Mouse (Mus musculus) lung, postnatal 25 days (tissue): ENCODE data around the gene Bicra.
A peak's percentile ranks its signal among the peaks of the same experiment; 100 is the strongest.

Source experiments
- DNase-seq: peaks from one replicate; pipeline ENCODE4 v3.0.0; 2022; ENCODE audit warnings: low spot score

The Bicra gene

DNA sequence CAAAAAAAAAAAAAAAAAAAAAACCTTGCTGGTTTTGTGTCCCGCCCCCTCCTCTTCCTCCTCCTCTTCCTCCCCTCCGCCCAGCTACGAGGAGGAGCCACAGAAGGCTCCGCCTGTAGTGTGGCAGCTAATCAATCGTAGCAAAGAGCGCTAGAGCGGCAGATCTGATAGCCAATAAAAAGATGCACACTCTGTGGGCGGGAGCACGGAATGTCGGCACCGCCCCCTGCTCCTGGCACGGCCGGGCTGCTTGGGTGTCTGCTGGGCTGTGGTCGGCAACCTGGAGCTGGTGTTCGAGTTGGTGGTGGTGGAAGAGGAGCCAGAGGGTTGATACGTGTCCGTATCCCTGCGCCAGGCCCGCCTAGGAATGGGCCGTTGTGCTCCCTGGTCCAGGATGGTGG is 443 bp upstream of the Bicra start:
- DNase-seq, result peak; percentile 97

DNA sequence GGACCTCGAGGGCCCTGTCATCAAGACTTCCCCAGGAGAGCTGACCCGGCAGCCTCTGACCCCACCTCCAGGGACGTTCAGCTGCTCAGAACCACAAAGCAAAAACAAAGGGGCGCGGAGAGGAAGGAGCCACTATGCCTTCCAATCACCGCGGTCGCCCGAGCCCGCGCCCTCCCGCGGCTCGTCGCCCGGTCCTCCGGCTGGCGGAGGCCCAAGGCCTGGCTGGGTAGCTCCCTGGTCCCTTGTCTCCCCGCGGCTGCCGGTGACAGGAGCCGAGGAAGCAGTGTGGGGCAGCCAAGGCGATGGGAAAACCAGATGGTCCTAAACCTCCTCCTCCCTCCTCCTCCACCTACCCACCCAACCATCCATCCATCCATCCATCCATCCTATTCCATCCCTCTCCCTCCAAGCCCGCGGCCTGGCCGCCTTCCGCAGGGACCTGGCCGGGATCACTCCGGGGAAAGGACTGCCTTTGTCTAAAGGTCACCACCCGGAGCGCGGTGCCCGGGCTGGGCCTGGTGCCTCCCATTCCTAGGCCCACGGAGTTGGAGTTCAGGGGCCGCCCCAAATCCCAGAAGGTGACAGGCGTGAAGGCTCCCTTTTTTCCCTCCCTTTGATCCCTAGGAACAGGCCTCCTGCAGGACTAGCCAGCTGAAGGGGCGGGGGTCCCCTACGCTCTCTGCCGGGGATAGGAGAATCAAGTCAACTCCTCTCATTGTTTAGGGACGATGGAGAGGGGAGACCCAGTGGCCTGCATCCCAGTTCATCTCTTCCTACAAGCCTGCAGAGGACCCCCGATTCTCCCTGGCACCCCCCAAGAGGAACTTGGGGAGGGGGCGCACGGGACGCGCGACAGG is 1.0 kb downstream of the Bicra start:
- peak; percentile 83 for DNase-seq

DNA sequence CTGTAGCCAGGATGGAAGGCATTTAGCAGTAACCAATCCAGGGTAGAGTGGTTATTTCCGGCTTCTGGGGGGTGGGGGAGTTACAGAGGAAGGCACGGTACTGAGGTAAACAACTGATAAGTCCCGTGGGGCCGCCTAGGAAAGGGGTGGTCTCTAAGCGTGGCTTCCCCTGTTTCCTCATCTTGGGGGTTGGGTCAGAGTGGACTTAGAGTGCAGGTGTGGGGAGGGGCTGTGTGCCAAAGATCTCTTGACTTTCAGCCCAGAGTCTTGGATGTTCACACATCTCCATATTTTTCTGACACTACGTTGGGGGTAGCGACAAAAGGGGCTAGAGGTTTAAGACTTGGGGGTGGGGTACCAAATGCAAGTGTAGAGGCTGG is 1.6 kb downstream of the Bicra start:
- peak; percentile 87 for DNase-seq

DNA sequence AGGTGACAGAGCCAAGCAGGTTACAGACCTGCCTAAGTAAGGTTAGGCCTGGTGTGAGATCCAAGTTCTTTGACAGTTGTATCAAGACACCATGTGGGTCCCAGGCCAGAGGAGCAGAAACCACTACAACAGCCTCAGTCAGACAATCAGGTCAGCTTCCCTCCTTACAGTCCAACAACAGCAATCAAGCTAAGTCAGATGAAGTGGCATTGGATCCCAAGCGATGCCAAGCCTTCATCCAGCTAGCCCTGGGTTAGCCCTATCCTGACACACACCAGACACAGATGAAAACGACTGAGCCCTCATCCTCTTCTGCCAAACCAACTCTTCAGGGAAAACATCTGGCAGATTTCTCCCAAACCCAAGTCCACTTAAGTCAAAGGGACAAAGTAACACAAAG is 2.2 kb downstream of the Bicra start:
- DNase-seq, result no peak

DNA sequence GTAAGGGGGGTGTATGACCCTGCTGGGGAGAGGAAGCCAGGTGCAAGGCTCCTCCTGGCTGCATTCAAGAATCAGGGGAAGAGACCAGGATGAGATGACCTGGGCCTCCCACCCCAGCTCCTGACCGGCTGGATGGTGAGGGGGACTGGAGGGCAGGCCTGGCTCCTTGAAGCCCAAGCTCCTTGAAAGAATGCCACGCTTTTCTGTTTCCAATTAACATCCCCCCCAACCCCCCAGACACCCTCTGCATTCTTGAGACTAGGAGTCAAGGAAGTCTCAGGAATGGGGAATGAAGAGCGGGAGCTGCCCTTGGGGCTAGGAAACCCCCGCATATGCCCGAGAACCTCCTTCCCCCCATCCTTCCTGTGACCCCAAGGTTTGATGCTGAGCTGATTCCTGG is 3.2 kb downstream of the Bicra start:
- no peak for DNase-seq

DNA sequence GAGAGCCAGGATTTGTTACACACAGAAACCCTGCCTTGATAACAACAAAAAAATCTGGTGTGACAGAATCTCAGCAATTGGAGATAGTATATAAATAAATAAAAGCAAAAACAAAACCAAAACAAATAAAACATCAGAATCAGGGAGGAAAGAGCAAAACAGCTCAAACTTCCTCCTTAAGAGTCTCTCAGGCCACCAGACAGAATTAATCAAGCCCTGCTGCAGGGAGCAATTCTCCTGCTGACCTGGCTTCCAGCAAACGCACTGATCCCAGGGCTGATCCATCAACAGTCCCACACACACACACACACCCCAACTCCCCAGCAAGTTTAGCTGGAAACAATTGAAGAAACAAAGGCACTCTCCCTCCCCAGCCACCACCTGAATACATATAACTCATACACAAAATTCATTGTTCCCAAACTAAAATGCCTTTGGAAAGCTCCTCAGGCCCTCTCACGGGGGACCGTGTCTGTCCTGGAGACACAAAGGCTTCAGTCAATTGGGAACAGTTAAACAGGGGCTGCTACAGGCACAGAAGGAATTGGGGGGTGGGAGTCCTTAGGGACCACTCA is 3.8 kb downstream of the Bicra start:
- DNase-seq, result no peak

DNA sequence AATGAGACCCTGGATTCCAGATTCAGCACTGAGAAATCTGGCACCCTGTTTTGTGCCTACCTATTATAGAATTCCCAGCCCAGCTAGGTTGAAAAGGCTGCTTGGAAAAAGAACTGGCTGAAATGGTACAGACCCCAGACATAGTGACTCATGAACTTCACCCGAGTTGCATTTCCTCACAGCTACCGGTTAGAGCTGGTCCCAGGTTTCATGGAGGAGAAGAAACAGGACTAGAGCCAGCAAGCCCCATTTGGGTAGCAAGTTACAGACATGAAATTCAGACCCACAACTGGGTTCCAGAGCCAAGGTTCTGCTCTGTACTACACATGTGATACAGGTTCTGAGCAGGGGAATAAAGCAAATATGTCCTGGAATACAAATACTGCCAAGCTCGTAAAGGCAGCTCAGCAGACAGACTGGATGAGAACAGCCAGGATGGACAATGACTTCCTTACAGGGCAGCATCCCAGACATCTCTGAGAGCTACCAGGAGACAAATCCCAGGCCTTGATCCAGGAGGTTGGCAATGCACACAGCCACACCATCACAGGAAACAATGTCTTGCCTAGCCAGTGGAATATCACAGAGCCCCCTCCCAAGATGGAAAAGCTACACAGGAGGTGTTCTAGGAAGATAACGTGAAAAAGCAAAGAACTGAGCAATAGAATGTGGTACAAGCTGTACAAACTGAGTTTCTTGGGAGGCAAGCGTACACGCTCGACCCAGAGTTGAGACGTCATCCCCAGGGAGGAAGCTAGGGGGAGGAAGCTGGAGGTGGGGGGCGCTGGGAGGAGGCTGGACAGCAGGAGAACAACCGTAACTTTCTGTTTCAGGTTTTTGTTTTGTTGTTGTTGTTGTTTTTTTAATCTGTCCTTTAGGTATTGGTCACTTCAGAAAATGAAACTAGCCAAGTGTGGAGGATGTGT is 4.6 kb downstream of the Bicra start:
- no peak for DNase-seq

DNA sequence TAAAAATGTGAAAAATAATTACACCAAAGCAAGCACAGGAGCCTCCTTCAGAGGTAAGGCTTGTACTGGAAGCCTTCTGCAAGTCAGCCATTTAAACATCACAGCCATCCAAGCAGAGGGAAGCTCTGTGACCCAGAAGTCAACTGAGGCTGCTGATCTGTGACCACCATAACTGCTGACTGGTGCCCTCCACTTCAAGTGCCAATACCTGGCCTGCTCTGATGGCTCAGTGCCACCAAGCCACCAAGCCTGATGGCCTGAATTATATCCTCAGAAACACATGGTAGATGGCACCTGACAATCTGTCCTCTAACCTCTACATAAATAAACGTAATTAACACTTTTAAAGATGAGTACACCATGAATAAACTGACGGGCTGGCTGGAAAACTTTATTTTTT is 6.5 kb downstream of the Bicra start:
- no peak for DNase-seq

DNA sequence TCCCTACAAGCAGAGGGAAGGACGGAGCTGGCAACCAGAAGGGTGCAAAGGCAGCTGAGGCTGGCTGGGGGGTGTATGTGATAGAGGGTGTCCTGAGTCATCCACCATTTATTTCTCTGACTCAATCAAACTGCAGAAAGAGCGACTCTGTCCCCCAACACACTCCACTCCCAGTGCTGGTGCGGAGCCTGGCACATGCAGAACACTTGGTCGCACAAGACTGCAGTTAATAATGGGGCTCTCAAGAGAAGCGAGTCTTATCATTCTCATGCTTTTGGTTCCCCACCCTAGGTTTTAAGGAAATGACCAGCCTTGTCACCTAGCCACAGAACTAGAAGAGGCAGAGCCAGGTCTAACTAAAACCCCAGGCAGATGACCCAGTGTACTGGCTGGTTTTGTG is 8.4 kb downstream of the Bicra start:
- DNase-seq, result no peak

DNA sequence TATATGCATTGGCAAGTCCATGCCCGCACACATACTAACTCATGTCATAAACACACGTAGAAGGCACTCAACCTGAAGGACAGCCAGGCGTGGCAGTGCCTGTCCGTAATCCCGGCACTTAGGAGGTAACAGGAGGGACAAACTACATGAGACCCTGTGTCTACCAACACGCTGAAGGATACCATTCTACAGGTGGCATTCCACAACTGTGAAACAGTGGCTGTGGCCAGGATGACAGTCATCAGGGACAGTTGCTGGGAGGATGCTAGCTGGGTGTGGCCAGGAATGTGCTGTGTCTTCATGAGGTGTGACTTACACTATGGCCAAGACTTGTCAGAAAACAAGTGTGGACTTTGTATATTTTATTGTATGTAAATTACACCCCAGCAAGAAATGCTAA is 10.7 kb downstream of the Bicra start:
- no peak for DNase-seq

DNA sequence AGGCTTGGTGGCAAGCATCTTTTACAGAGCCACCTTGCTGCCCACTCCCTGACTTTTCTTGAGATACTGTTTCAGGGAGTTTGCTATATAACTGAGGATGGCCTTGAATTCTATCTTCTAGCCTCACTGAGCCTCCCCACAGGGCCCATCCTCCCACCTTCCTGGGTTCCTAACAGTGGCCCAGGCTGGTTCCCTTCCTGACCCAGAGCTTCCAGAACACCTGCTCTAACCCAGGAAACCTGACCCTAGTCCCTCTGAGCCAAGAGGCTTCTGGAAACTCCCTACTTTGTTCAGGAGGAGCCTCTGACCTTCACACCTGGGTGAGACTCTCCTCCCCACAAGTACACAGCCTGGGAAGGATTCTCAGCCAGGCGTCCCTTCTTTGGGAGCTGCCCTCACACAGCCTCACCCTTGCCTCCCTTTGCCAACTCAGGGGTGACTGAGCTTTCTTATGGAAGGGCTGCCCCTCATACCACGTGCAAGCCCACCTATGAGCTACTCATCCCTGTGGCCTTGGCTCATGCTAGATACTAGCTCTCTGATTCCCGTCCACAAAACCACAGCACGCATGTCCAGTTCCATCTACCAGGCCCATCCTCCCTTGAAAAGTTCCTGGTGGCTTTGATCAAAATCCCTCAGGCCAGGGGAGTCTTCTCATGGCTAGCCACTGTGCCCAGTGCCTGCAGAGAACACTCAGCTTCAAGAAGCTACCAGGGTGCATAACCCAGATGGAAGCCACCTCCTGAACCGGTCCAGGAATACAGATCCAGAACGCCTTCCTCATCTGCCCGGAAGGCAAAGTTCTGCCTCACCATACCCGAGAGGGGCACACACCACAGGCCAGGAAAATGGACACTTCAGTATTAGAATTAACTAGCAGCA is 13.9 kb downstream of the Bicra start:
- DNase-seq, result no peak

DNA sequence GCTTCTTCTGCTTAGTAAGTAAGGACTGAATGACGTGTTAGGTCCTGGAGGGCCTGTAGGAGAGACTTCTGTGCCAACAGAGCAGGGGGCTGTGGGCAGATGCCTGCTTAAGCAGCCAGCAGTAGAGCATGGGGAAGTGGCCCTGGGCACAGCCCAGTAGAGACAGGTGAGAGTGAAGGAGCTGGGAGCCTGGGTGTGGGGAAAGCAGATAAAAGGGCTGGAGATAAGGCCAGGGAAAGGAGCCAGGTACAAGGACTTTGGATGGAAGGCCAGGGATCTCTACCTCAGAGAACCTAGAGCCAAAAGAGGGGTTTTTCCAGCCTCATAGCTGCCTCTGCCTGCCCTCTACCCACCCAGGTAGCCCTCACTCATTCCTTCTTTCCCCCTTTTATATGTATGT is 14.7 kb downstream of the Bicra start:
- no peak for DNase-seq

DNA sequence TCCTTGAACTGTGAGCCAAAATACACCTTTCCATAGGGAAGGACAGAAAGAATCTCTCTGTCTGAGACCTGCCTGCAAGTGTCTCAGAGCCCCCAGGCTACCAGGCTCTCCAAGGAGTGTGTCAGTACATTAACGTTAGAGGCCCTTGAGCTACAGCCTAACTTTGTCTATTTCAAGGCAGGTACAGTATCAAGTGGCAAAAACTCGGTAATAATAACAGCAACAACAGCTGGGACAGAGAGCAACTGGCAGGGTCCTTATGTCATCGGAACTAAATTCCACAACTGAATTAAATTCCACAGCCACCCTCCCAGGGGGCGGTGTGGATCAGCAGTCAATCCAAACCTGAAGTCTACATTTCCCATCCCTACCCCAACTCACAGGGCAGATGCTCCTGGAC is 16.6 kb downstream of the Bicra start:
- no peak for DNase-seq

DNA sequence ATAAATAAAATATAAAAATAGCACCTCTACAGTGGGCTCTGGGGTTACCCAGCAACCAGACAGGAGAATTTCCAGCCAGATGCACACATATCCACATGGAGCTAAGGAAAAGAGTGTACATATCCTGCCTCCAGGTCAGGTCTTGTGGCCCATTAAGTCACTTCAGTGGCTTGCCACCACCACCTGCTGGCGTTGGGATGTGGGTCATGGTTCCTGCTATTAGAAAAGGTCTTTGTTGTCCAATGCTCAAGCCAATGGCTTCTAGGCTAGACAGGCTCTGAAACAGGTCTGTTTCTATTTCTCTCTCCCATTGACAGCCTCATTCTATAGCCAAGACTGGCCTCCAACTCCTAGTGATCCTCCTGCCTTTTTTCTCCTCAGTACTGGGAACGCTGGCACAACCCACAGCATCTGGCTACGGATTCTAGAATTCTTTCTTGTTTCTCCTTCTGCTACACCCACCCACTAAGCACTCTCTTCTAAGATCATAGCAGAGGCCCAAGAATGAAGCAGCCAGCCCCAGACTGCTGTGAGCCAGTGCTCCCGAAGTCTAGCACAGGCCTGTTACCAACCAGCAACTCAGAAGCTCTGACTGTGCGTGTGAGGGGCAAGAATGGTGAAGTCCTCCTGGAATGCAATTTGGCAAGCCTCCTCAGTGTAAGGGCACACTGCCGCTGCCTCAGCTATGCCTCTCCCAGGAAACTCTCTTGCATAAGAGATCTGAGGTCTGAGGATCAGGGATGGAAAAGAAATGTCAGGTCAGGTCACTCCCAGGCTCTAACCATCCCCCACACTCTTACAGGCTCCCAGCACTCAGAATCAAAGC is 19.4 kb downstream of the Bicra start:
- peak; percentile 76 for DNase-seq

DNA sequence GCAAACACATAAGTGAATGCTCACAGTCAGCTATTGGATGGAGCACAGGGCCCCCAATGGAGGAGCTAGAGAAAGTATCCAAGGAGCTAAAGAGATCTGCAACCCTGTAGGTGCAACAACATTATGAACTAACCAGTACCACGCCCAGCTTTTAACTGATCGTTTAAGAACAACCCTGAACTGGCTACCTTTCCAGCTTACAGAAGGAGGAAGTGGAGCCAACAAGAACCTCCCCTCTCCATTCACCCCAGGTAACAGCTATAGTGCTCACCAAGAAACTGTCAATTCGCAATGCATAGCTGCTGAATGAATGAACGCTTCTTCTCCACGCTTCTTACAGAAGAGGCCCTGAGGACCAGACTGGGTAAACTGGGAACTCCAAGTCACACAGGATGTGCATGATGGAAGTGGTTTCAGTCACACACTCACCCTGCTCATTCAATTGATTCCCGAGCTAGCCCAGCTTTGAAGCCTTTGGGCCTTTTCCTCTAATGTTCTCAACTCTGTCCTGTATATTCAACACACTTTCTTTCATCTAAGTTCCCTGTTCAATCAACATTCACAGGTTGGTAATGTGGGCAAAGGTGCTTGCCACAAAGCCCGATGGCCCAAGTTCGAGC is 23.0 kb downstream of the Bicra start:
- DNase-seq, result no peak

DNA sequence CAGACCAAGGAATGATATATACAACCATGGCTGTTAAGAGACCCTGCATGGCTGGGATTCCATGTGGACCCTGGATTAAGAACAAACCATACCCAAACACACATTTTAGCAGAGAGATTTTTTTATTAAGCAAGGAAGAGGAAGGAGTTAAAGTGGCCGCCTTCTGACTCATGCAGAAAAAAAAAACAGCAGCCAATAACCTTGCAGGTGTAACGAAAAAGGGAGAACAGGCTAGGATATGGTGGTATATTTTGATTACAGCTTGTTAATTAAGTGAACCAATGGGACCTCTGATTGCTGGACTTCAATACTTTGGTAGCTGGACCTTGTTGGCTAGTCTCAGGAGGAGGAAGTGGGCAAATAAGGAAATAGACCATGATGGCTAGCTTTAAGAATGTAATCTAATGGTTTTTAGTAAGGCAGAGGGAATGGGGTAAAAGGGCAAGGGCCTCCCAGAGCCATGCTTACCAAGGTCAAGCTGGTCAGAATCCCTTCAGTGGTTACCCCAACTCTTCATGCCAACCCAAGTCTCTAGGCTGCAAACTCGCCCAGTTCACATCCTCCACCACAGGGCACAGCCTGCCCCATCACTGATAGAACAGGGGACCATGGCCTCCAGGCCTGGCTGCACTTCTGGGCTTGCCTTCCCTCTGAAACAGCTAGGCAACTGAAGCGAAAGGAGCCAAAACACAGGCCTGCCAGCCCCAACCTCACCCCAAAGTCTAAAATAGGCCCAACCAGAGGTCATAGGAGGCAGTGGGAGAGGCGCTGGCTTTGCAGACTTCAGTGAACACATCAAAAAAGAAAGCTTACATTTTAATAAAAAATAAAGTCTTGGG is 28.2 kb downstream of the Bicra start:
- no peak for DNase-seq

DNA sequence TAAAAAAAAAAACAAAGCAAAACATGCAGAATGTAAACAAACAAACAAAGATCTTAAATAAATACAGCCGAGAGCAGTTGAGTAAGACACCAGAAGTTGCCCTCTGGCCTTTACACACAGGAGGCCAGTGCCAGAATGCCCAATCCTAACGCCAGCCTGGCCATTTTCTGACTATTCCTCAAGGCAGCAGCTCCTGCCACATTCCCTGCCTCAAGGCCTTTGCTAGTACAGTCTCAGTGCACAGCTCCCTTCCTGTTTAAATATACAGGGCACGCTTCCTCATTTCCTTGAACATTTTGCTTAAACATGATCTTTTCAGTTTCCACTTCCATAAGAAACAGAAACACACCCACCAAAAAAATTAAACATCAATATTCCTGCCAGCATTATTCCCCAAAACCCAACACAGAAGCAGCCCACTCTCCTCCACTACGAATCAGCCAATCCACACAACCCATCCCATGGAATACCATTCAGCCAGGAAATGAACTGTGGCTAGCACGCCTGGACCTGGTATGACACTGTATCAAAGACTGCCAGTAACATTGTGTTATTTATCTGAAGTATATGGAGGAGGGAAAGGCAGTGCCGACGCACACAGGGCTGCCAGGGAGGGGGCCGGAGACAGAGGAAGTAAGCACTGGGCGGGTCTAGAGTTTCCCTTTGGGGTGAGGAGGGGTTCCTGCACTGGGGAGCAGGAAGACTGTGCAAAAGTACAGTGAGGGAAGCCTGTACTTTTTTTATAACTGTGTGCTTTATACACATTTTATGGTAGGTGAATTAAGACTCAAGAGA is 29.5 kb downstream of the Bicra start:
- peak; percentile 85 for DNase-seq

DNA sequence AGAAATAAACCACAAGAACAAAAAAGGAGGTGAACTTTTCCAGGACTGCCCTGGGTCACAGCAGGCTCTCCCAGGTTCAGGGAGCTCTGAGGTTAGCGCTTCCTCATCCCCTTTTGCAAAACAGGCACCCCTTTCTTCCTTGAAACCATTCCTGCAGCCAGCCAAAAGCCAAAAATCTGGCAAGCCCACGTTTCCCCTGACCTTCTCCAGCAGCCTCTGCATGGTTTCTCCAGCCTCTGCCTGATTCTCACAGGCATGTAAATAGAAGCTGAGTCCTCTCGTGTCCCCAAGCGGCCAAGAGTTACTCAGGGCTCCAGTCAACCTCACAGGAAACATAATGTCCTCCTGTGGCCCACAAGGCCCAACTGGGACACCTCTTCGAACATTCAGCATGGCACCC is 32.3 kb downstream of the Bicra start:
- no peak for DNase-seq
